Mouse (Mus musculus): ENCODE data around the gene Capzb.

The Capzb gene

DNA sequence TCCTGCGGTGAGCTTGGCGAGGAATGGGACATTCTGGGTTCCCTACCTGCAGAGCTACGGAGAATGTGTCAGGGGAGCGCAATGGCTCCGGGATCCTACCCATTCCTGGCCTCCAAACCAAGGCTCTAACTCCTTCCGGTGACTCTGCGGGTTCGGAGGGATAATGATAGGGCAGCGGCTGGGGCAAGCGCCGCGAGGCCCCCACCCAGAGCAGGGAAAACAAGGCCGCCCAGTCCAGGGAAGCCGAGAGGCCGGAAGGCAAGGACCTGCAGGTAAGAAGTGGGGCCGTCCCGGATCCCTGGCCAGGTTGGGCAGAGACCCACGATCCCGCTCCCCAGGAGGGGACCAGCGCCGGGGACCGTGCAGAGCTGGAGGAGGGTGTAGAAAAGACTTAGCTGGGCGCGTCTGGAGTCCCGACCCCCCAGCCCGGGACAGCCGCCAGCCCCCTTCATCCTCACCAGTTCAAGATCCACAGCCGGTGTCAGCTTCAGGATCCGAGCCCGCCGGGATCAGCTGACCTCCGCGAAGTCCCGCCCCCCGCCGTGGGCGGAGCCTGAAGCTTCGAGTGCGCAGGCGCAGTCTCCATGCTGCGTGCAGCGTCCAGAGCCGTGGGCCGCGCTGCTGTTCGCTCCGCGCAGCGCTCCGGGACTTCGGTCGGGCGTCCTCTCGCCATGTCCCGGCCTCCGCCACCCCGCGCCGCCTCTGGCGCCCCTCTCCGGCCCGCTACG lies 117.6 kb downstream of the Capzb start, which contains the start of the genes Pqlc2 and Akr7a5:
Pqlc2 (minus strand) TSS at position 538 of the 728 bp plus-strand sequence.
Akr7a5 (plus strand) TSS at position 574 of the 728 bp plus-strand sequence.
- peak; percentile 87 to 98 for DNase-seq (ENCODE audit: low spot score in 2 of 2)

DNA sequence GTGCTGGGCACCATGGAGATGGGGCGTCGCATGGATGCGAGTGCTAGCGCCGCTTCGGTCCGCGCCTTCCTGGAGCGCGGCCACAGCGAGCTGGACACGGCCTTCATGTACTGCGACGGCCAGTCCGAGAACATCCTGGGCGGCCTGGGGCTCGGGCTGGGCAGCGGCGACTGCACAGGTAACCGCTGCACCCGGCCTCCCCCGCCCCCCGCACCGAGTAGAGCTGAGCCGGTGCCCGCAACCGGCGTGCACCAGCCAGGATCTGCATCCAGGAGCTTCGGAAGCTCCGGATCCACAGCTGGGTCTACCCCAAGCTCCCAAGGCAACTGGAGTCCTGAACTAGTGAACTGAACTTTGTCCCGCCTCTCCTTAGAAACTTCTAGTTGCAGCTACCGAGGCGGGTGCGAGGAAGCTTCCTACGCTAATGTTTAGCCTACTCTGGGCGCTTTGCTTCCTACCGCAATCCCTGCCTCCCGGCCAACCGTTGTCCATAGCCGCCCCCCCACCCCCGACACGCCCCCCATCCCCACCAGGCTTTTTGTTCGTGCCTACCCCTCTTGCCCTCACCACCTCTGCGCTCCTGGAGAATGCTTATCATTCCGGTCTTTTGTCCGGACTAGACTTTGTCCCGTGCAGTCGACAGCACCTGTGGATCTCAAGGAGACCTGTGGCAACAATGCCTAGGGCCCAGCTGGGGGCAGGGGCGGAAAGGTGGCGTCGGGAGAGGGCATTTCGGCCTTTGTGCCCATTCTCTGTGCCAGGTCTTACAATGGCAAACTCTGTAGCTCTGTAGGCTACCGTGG lies 118.4 kb downstream of the Capzb start:
- no peak for DNase-seq (ENCODE audit: low spot score in 2 of 2)

DNA sequence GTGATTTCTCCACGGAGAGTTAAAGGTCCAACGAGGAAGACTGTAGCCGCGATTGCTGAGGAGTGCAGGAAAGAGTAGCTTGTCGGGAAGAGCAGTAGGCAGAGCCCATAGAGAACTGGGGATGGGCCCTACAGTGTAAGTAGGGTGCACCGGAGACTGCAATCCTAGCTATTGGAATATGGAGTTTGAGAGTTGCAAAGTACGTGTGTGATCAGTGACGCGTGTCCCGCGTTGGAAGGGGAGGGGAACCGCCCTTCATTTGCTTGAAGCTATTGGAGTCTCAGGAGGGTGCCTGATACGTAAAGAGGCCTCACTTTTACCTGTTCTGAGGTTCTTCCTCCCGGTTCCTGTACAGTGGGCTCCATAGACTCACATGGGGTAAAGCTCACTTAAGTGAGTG lies 119.0 kb downstream of the Capzb start:
- DNase-seq (ENCODE audit: low spot score in 2 of 2), result no peak

GRCm38 (mm10) chr4:139312632-139313031 lies 119.9 kb downstream of the Capzb start:
- no peak for DNase-seq (ENCODE audit: low spot score in 2 of 2)

- DNase-seq (ENCODE audit: low spot score in 2 of 2), result no peak
These were observed 125.8 kb downstream of the Capzb start for GRCm38 (mm10) chr4:139318449-139318848.

DNA sequence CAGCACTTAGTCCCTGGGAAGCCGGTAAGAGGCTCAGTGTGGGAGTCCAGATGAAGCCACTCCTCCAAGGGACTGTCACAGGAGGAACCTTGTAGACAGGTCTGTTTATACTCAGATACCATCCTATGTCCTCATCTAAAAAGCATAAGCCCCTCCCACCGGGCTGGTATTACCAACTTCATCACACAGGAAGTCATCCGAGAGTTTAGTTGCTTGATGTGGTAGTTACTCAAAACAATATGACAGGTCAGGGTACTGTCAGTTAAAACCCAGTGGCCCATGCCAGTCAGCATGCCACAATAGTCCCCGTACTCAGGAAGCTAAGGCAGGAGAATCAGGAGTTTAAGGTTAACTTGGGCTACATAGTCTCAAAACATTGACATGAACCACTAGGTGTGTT lies 127.0 kb downstream of the Capzb start:
- no peak for DNase-seq (ENCODE audit: low spot score in 2 of 2)

DNA sequence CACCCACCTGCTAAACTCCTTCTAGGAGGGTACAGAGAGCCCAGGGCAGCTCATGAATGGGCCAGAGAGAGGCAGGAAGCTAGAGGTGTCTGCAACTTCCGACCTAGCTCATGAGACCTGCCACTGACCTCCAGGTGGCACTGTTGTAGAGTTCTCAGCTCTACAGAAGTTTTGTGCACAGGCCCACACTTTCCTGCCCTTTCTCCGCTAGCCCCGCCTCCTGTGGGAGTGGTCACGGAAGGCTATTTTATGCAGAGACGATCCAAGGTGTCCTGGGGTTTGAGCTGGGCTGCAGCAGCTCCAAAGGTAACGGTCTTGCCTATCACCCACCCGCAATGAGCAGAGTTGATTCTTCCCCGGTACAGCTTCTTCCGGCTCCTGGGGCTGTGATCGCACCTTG lies 137.9 kb downstream of the Capzb start:
- no peak for DNase-seq (ENCODE audit: low spot score in 2 of 2)

GRCm38 (mm10) chr4:139334631-139335295 lies 142.1 kb downstream of the Capzb start:
- no peak for DNase-seq (ENCODE audit: low spot score in 2 of 2)

GRCm38 (mm10) chr4:139335507-139335906 lies 142.8 kb downstream of the Capzb start:
- DNase-seq (ENCODE audit: low spot score in 2 of 2), result no peak

GRCm38 (mm10) chr4:139336822-139337483 lies 144.3 kb downstream of the Capzb start:
- DNase-seq (ENCODE audit: low spot score in 2 of 2), result peak in 1 of 2 experiments; percentile 38

DNA sequence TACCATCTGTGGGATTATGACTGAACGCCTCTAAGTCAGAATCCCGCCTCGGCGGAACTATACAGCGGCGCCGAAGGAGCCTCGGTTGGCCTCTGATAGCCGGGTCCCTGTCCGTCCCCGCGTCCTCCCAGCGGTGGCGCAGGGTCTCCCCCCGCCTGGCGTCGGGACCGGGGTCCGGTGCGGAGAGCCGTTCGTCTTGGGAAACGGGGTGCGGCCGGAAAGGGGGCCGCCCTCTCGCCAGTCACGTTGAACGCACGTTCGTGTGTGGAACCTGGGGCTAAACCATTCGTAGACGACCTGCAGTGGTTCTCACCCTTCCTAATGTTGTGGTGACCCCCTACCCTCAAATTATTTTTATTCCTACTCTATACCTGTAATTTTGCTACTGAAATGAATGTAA lies 145.4 kb downstream of the Capzb start:
- DNase-seq (ENCODE audit: low spot score in 2 of 2), result no peak

- no peak for DNase-seq (ENCODE audit: low spot score in 2 of 2)
These were observed 148.1 kb downstream of the Capzb start for GRCm38 (mm10) chr4:139340835-139341234.

All from left cerebral cortex, adult 9 months (tissue).